Mouse (Mus musculus) limb, embryonic 15.5 days (tissue): ENCODE results near the gene Rnf217. TPM values are rescaled to one million over a fixed set of nuclear protein-coding genes. Genes with fewer than 3 reads are reported as not detected.
A peak's percentile ranks its signal among the peaks of the same experiment; 100 is the strongest.

Experiments used
- ATAC-seq: fragments of 200-750 bp; cut with Nextera tagmentation; 2 replicates; pipeline ENCODE4 v1.8.0; 2017; ENCODE audit warnings: low read depth, moderate TSS enrichment; ENCODE audit not compliant: insufficient number of reproducible peaks, low FRiP score, low TSS enrichment
- H3K27ac ChIP-seq: fragments of 300-500 bp; sonication (generic); 2 replicates; pipeline ENCODE4 v1.5.1; 2015; ENCODE audit warnings: moderate library complexity, mild to moderate bottlenecking, inconsistent platforms
- H3K27me3 ChIP-seq: fragments of 300-500 bp; sonication (generic); 2 replicates; pipeline ENCODE4 v1.6.1; 2015; ENCODE audit warnings: inconsistent platforms
- H3K36me3 ChIP-seq: fragments of 300-500 bp; sonication (generic); 2 replicates; pipeline ENCODE4 v1.6.1; 2015; ENCODE audit warnings: inconsistent platforms
- H3K4me1 ChIP-seq: fragments of 300-500 bp; sonication (generic); 2 replicates; pipeline ENCODE4 v1.6.1; 2015; ENCODE audit warnings: inconsistent platforms
- H3K4me2 ChIP-seq: fragments of 300-500 bp; sonication (generic); 2 replicates; pipeline ENCODE4 v1.6.1; 2015; ENCODE audit warnings: mild to moderate bottlenecking, inconsistent platforms
- H3K4me3 ChIP-seq: fragments of 300-500 bp; sonication (generic); 2 replicates; pipeline ENCODE4 v1.5.1; 2015; ENCODE audit warnings: mild to moderate bottlenecking, inconsistent platforms
- H3K9ac ChIP-seq: fragments of 300-500 bp; sonication (generic); 2 replicates; pipeline ENCODE4 v1.6.1; 2015; ENCODE audit warnings: inconsistent platforms
- H3K9me3 ChIP-seq: fragments of 300-500 bp; sonication (generic); 2 replicates; pipeline ENCODE4 v1.6.1; 2016; ENCODE audit warnings: inconsistent platforms
- WGBS: fragments of 180-500 bp; shearing (Covaris S2); methylation state at CpG from one replicate; pipeline ENCODE4 v1.1.7; 2015; 5-methylcytosine and 5-hydroxymethylcytosine counted together
- polyA plus RNA-seq: library from polyadenylated mRNA; unstranded; fragments of >200 nt; fragmentation: Nextera tagmentation; extraction: Ambion mirVana; gene quantifications from 2 replicates; pipeline ENCODE4 v1.2.1, GENCODE M21; 2015

Gene Rnf217
- polyA plus RNA-seq, 1 experiment from 2014 or later: 1.9 TPM

GRCm38 (mm10) chr10:31465840-31466541 is 143.0 kb downstream of the Rnf217 start:
- no peaks in the 10 kb centered on the region for H3K27me3 ChIP-seq
- no peak overlapping the region for H3K4me3 ChIP-seq
- no peak overlapping the region for H3K27ac ChIP-seq
- no peak overlapping the region for H3K9ac ChIP-seq
- H3K9me3 ChIP-seq: no peaks in the 10 kb centered on the region
- no peak for ATAC-seq
- no peak overlapping the region for H3K4me2 ChIP-seq
- H3K4me1 ChIP-seq: no peaks in the 10 kb centered on the region
- no peaks in the 10 kb centered on the region for H3K36me3 ChIP-seq
- WGBS: 77% methylated on average over 6 of the region's 6 CpGs

- H3K4me1 ChIP-seq: no peaks in the 10 kb centered on the region
- no peak for ATAC-seq
- H3K27ac ChIP-seq: no peak overlapping the region
- H3K4me2 ChIP-seq: no peak overlapping the region
- no peaks in the 10 kb centered on the region for H3K27me3 ChIP-seq
- 77% methylated on average over 4 of the region's 4 CpGs for WGBS
- H3K9ac ChIP-seq: no peak overlapping the region
- no peaks in the 10 kb centered on the region for H3K9me3 ChIP-seq
- H3K36me3 ChIP-seq: no peaks in the 10 kb centered on the region
- H3K4me3 ChIP-seq: no peak overlapping the region
Observed at GRCm38 (mm10) chr10:31465424-31465823, 143.6 kb downstream of the Rnf217 start.

GRCm38 (mm10) chr10:31463044-31463443 is 145.9 kb downstream of the Rnf217 start:
- no peaks in the 10 kb centered on the region for H3K36me3 ChIP-seq
- no peak overlapping the region for H3K4me3 ChIP-seq
- ATAC-seq: no peak
- no peaks in the 10 kb centered on the region for H3K27me3 ChIP-seq
- WGBS: 98% methylated on average over 2 of the region's 2 CpGs
- no peaks in the 10 kb centered on the region for H3K4me1 ChIP-seq
- H3K27ac ChIP-seq: no peak overlapping the region
- no peak overlapping the region for H3K4me2 ChIP-seq
- H3K9me3 ChIP-seq: no peaks in the 10 kb centered on the region
- no peak overlapping the region for H3K9ac ChIP-seq

- no peak overlapping the region for H3K27ac ChIP-seq
- WGBS: 63% methylated on average over 1 of the region's 1 CpGs
- no peak for ATAC-seq
Observed at GRCm38 (mm10) chr10:31456806-31457205, 152.2 kb downstream of the Rnf217 start.

GRCm38 (mm10) chr10:31447083-31447482 is 161.9 kb downstream of the Rnf217 start:
- 28% methylated on average over 1 of the region's 1 CpGs for WGBS
- Histone ChIP-seq H3K4me3 (no peak overlapping the region), H3K9ac (no peak overlapping the region), H3K36me3 (no peaks in the 10 kb centered on the region), H3K27ac (no peak overlapping the region), H3K4me1 (0 out of 2 replicates have a peak, but pooled peaks cover 6% of the 10 kb centered on the region), H3K9me3 (no peaks in the 10 kb centered on the region), H3K4me2 (no peak overlapping the region), H3K27me3 (no peaks in the 10 kb centered on the region)
- no peak for ATAC-seq

More at GRCm38 (mm10) chr10:31456806-31457205, 152.2 kb downstream of the Rnf217 start:
- Histone ChIP-seq H3K9ac (no peak overlapping the region), H3K9me3 (no peaks in the 10 kb centered on the region), H3K4me2 (no peak overlapping the region), H3K27me3 (no peaks in the 10 kb centered on the region), H3K4me3 (no peak overlapping the region), H3K36me3 (no peaks in the 10 kb centered on the region), H3K4me1 (no peaks in the 10 kb centered on the region)

- no peaks in the 10 kb centered on the region for H3K9me3 ChIP-seq
- H3K4me3 ChIP-seq: peak within 1 kb of the TSS; percentile 62
- no peaks in the 10 kb centered on the region for H3K27me3 ChIP-seq
- H3K36me3 ChIP-seq: no peaks in the 10 kb centered on the region
- peak within 1 kb of the TSS; percentile 88 for H3K4me2 ChIP-seq
- 0 out of 2 replicates have a peak, but pooled peaks cover 6% of the 10 kb centered on the region for H3K4me1 ChIP-seq
- WGBS: 1% methylated on average over 59 of the region's 59 CpGs
- ATAC-seq: peak; percentile 95
- H3K27ac ChIP-seq: peak within 1 kb of the TSS; percentile 29; the same call in 1 of the 2 replicates
- peak within 1 kb of the TSS; percentile 34 for H3K9ac ChIP-seq
Observed at GRCm38 (mm10) chr10:31445291-31446124, 163.5 kb downstream of the Rnf217 start, which contains the start of gene Tpd52l1. TSS of gene Tpd52l1 (minus strand) at chr10:31445958.

- no peak for ATAC-seq
- no peak overlapping the region for H3K4me3 ChIP-seq
- no peaks in the 10 kb centered on the region for H3K9me3 ChIP-seq
- no peaks in the 10 kb centered on the region for H3K36me3 ChIP-seq
- H3K9ac ChIP-seq: no peak overlapping the region
- no peak overlapping the region for H3K4me2 ChIP-seq
- 50% methylated on average over 7 of the region's 7 CpGs for whole genome bisulfite sequencing
- H3K27me3 ChIP-seq: no peaks in the 10 kb centered on the region
- H3K27ac ChIP-seq: no peak overlapping the region
- 0 out of 2 replicates have a peak, but pooled peaks cover 6% of the 10 kb centered on the region for H3K4me1 ChIP-seq
Observed at GRCm38 (mm10) chr10:31444206-31444605, 164.8 kb downstream of the Rnf217 start.

Other genes starting within 250 kb of the Rnf217 start
- gene Tpd52l1, start 163.2 kb downstream of the Rnf217 start, polyA plus RNA-seq: 33.4 and 34.5 TPM in 2 replicates